Mouse (Mus musculus): ENCODE measurements at regions not wholly inside any gene's neighbourhood (a gene's known extent, or its start where the extent isn't known, plus 50 kb on each side); places are given as distances from the start of the nearest gene placed in this dataset.
"Not testable (repeated sequence)": the region's sequence is repeated elsewhere in the genome, so short reads cannot be mapped to it uniquely, and the experiment has no call there.

GRCm38 (mm10) chr12:11518379-11518778 lies 62.5 kb downstream of the Rad51ap2 start:
- no peak for DNase-seq (ENCODE audit: low spot score in 2 of 2)

GRCm38 (mm10) chr12:11562891-11563290 lies 107.0 kb downstream of the Rad51ap2 start:
- peak in 1 of 2 experiments; percentile 43 for DNase-seq (ENCODE audit: low spot score in 2 of 2)

- DNase-seq (ENCODE audit: low spot score in 2 of 2) = no peak
Measured at GRCm38 (mm10) chr12:11570160-11570559, 114.3 kb downstream of the Rad51ap2 start.

GRCm38 (mm10) chr12:11603946-11604345 lies 148.1 kb downstream of the Rad51ap2 start:
- DNase-seq (ENCODE audit: low spot score in 2 of 2) = no peak

- DNase-seq (ENCODE audit: low spot score in 2 of 2) = no peak
Measured at GRCm38 (mm10) chr12:11608733-11609132, 152.9 kb downstream of the Rad51ap2 start.

- DNase-seq (ENCODE audit: low spot score in 2 of 2) = no peak
Measured at GRCm38 (mm10) chr12:11611656-11612055, 155.8 kb downstream of the Rad51ap2 start.

GRCm38 (mm10) chr12:11615237-11615636 lies 159.4 kb downstream of the Rad51ap2 start:
- DNase-seq (ENCODE audit: low spot score in 2 of 2) = no peak

GRCm38 (mm10) chr12:11623561-11623960 lies 167.7 kb downstream of the Rad51ap2 start:
- DNase-seq (ENCODE audit: low spot score in 2 of 2) = no peak

GRCm38 (mm10) chr12:11630178-11630577 lies 174.3 kb downstream of the Rad51ap2 start:
- DNase-seq (ENCODE audit: low spot score in 2 of 2) = no peak

GRCm38 (mm10) chr12:11631790-11632189 lies 175.9 kb downstream of the Rad51ap2 start:
- no peak for DNase-seq (ENCODE audit: low spot score in 2 of 2)

GRCm38 (mm10) chr12:11673281-11673680 lies 217.4 kb downstream of the Rad51ap2 start:
- no peak for DNase-seq (ENCODE audit: low spot score in 2 of 2)

GRCm38 (mm10) chr12:11694797-11695196 lies 238.9 kb downstream of the Rad51ap2 start:
- no peak for DNase-seq (ENCODE audit: low spot score in 2 of 2)

GRCm38 (mm10) chr12:11708879-11709602 lies 253.2 kb downstream of the Rad51ap2 start:
- DNase-seq (ENCODE audit: low spot score in 2 of 2) = no peak

GRCm38 (mm10) chr12:11717633-11718032 lies 261.8 kb downstream of the Rad51ap2 start:
- DNase-seq (ENCODE audit: low spot score in 2 of 2) = no peak

GRCm38 (mm10) chr12:11751471-11751870 lies 295.6 kb downstream of the Rad51ap2 start:
- DNase-seq (ENCODE audit: low spot score in 2 of 2) = no peak

- no peak for DNase-seq (ENCODE audit: low spot score in 2 of 2)
Measured at GRCm38 (mm10) chr12:11754184-11754907, 298.5 kb downstream of the Rad51ap2 start.

- no peak for DNase-seq (ENCODE audit: low spot score in 2 of 2)
Measured at GRCm38 (mm10) chr12:11802326-11802725, 346.4 kb downstream of the Rad51ap2 start.

- DNase-seq (ENCODE audit: low spot score in 2 of 2) = no peak
Measured at GRCm38 (mm10) chr12:11803162-11803561, 347.3 kb downstream of the Rad51ap2 start.

GRCm38 (mm10) chr12:11829701-11830100 lies 373.8 kb downstream of the Rad51ap2 start:
- no peak for DNase-seq (ENCODE audit: low spot score in 2 of 2)

- no peak for DNase-seq (ENCODE audit: low spot score in 2 of 2)
Measured at GRCm38 (mm10) chr12:11831292-11831691, 375.4 kb downstream of the Rad51ap2 start.

- DNase-seq (ENCODE audit: low spot score in 2 of 2) = no peak
Measured at GRCm38 (mm10) chr12:11837819-11838472, 382.1 kb downstream of the Rad51ap2 start.

GRCm38 (mm10) chr12:11851034-11851433 lies 395.2 kb downstream of the Rad51ap2 start:
- DNase-seq (ENCODE audit: low spot score in 2 of 2) = no peak

GRCm38 (mm10) chr12:11881809-11882208 lies 380.1 kb upstream of the Fam49a start:
- DNase-seq (ENCODE audit: low spot score in 2 of 2) = not testable (repeated sequence)
